Mouse (Mus musculus) cerebellum, adult 2 months (tissue): ENCODE data around the gene Ocln.

Experiments
- CTCF ChIP-seq: fragments of 200-500 bp; IDR thresholded peaks from 2 replicates; pipeline ENCODE4 v1.5.1; 2011; ENCODE audit warnings: low read depth, mild to moderate bottlenecking, control low read depth, low read length, moderate library complexity, borderline replicate concordance; ENCODE audit not compliant: insufficient read depth
- POLR2A ChIP-seq: fragments of 200-500 bp; IDR thresholded peaks from 2 replicates; pipeline ENCODE4 v1.6.1; 2011; ENCODE audit warnings: low read length, control low read depth, borderline replicate concordance; ENCODE audit not compliant: insufficient read depth

- no peak for TF ChIP-seq POLR2A
- no peak for TF ChIP-seq CTCF
These were observed 60.9 kb downstream of the Ocln start for GRCm38 (mm10) chr13:100491623-100492022.
